Mouse (Mus musculus) R1 (cell line): ENCODE measurements around the gene Crat.
A peak's percentile ranks its signal among the peaks of the same experiment; 100 is the strongest.

ENCODE experiments used
- DNase-seq: peaks from one replicate; pipeline ENCODE4 v3.0.0-alpha.2; 2018; ENCODE audit warnings: low read depth, low spot score

Gene Crat

GRCm38 (mm10) chr2:30415157-30415935, at the start of gene Crat:
Gene Crat (minus strand): TSS chr2:30415813.
- DNase-seq = peak; percentile 86

DNA sequence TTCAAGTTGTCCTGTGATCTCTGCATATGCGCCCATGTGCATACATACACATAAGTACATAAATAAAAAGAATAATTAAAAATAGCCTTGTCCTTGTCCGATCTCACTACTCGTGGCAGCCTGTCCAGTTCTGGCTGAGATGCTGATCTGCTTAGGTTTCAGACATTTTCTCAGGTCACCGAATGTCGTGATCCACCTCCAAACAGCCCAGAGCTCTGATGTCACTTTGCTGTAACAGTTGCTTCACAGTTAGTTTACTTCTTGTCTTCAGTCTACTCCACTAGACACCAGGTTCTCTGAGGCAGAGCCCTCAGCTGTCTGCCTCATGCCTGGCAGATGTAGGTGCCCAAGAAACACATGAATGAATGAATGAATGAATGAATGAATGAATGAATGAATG, 48.8 kb upstream of the Crat start:
- no peak for DNase-seq

DNA sequence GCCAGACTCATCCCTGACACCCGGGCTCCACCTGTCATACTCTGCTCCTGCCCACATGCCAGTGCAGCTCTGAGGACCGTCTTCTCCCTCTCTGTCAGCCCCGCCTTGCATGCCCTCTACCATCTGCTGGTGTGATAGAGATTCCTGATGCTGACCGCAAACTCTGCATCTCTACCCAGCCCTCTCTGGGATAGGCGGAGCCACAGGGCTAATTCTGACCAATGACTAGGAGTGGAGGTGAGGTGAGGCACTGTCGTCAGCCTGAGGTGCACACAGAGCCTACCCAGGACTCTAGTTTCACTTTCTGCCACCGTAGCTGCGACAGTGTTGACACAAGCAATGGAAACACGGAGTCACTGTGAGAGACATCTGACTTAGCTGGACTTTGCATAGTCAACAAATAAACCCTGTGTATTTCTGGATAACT, 48.3 kb upstream of the Crat start:
- DNase-seq = peak; percentile 59

- DNase-seq = no peak
Measured at GRCm38 (mm10) chr2:30463341-30463761, 47.7 kb upstream of the Crat start.

- DNase-seq = peak; percentile 92
Measured at GRCm38 (mm10) chr2:30459241-30459640, 43.6 kb upstream of the Crat start.

DNA sequence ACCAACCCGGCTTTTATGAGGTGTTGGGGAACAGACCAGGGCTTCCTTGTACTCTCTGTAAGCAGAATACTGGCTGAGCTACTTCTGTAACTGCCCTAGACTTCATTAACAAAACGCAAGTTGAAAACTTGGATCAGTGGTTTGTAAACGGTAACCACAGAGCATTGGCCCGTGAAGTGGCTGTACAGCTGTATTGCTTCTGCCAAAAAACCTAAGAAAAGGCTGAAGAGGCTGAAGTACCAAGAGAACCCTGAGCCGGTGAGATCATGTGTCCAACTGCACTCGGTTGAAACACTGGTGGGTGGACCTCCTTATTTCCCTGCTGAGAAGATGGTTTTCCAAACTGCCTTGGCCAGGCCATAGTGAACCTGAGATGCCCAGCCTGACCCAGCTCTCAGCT, 42.7 kb upstream of the Crat start:
- DNase-seq = no peak

- no peak for DNase-seq
Measured at GRCm38 (mm10) chr2:30456104-30456980, 40.7 kb upstream of the Crat start.

GRCm38 (mm10) chr2:30454587-30454986, 39.0 kb upstream of the Crat start:
- DNase-seq = no peak

GRCm38 (mm10) chr2:30453570-30453969, 38.0 kb upstream of the Crat start:
- no peak for DNase-seq

- DNase-seq = no peak
Measured at GRCm38 (mm10) chr2:30451525-30451924, 35.9 kb upstream of the Crat start.

DNA sequence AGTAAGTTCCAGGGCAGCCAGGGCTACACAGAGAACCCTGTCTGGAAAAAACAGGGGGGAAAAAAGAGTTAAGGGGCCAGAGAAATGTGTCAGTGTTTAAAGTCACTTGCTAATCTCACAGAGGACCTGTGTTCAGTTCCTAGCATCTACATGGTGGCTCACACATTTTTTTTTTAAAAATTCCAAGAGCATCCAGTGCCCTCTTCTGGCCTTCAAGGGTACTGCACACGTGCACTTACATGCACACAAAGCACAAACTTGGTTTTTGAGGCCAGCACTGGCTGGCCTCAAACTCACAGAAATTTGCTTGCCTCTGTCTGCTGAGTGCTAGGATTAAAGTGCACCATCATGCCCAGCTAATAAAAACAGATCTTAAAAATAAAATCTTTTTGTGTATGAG, 34.9 kb upstream of the Crat start:
- DNase-seq = peak; percentile 65

GRCm38 (mm10) chr2:30448371-30448770, 32.8 kb upstream of the Crat start:
- DNase-seq = no peak

DNA sequence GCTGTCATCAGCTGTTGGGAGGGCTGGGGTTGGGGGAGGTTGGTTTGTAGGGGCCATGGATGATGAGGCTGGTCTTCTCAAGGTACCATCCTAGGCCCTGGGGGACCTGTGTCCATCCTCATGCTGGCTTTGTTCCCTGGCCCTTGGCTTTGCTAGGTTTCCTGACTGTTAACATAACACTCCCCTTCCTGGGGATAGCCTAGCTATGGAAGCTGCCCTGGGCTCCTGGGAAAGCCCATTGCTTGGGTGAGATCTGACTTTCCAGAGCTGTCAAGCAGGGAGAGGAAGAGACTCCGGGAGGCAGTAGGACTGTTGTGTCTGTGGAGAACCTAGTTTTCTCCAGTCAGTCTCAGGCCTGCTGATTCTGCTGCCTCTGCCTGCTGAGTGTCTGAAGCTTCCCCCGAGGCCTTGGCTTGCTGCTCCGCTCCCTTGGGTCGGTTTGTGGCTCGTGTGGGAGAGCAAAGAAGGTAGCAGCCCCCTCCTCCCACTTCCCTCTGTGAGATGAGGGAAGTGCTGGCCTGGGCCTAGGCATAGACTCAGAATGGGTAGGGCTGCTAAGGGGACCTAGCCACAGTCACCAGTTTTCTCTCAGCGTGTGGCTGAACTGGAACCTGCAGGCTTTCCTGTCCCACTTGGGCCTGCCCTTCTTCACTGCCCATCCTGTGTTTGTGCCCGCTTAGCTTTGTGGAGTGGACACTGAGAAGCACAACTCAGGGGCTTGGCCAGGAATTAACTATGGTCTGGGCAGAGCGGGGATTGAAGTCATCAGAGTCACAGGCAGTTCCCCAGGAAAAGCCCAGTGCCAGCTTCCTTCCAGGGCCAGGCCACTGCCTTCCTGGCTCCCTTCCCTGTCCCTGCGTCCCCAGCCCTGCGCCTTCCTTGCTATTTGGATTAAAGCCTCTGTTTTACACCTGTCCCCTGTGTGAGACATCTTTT, 31.5 kb upstream of the Crat start:
- DNase-seq = no peak

GRCm38 (mm10) chr2:30445312-30445711, 29.7 kb upstream of the Crat start:
- peak; percentile 98 for DNase-seq

DNA sequence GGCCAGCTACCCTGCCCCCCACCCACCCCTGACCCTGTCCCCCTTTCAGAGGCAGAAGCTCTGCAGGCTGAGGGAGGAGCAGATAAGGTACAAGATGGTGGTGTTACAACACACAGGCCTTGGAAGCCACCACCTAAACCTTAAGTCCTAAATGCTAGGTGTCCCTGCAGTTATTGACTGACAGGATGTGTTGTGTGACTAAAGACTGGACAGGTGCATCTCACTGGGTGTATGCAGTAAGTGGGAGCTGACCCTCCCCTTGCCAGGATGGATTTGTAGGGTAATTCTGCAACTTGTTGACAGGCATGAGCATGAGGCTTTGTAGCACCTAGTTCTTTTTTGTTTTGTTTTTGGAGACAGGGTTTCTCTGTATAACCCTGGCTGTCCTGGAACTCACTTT, 28.8 kb upstream of the Crat start:
- no peak for DNase-seq

DNA sequence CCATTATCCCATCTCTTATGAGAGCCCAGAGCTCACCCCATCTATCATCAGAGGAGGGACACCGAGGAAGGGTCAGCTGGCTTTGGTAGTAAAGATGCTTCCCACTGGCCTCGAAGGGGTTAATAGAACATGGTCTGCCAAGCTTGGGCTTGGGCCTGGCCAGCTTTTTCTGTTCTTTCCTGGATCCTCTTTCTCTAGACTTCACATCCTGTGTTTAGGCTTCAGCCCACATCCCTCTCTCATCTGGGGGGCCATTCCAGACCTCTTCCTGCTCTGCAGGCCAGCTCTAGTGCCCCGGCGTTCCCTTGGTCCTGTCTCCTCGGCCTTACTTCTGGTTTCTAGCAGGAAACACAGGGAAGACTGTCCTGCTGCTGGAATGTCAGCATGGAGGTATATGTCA, 28.4 kb upstream of the Crat start:
- no peak for DNase-seq

DNA sequence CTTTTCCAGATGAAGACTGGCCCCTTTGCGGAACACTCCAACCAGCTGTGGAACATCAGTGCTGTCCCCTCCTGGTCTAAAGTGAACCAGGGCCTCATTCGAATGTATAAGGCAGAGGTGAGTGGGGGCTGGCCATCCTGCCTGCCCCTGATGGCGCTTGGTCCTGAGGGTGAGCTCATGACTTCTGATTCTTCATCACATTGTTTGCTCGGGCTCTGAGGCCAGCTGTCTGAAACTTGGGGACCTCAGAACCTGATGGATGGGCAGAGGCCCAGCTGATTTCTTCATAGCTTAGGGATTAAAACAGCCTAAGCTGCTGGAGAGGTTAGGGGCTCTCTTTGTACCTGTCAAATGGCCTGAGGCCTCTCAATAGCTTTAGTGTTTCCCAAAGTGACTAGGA, 27.7 kb upstream of the Crat start:
- no peak for DNase-seq

- no peak for DNase-seq
Measured at GRCm38 (mm10) chr2:30442498-30442890, 26.9 kb upstream of the Crat start.

DNA sequence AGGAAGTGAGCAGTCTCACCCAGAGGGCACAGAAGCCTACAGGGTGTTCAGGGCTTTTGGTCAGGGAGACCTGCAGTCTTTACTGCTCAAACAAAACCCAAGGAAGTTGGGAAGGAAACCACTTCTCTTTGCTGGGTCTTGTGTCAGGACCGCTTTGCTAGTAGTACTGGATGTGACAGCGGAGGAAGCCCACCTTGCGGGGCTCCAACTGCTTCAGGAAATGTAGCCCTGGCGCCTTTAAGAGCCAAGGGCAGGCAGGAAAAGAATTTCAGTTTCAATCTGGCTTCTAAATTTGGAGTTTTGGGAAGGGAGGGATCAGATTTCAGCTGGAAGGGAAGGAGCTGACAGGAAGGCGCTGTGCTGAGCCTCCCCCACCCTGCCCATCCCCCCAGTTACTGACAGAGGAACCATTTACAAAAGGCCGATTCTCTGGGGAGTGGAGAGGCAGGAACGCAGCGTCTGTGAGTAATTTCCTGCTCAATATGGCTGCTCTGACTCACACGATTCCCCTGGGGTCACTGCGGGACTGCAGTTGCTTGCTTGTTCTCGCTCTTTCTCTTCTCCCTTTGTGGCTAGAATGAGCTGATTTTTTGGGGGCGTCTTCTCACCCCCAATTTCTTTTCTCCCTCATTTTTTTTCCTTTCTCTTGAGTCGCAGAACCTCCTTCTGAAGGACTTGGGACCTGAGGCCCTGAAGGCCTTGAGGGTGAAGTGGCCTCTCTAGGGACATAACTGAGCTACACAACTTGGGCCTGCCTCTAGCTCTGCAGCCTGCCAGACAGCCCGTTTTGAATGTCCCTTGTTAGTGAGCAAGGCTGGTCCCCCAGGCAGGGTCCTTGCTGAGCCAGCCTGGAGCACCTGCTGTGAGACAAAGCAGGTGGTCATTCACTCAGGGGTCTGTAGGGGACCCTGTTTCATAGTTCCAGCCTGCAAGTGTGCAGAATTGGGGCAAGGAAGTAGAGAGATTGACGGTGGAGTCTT, 26.2 kb upstream of the Crat start:
- peak; percentile 98 for DNase-seq

GRCm38 (mm10) chr2:30440701-30441517, 25.3 kb upstream of the Crat start:
- DNase-seq = peak; percentile 93
